Mouse (Mus musculus): ENCODE data around the gene Brd7.

Gene Brd7

DNA sequence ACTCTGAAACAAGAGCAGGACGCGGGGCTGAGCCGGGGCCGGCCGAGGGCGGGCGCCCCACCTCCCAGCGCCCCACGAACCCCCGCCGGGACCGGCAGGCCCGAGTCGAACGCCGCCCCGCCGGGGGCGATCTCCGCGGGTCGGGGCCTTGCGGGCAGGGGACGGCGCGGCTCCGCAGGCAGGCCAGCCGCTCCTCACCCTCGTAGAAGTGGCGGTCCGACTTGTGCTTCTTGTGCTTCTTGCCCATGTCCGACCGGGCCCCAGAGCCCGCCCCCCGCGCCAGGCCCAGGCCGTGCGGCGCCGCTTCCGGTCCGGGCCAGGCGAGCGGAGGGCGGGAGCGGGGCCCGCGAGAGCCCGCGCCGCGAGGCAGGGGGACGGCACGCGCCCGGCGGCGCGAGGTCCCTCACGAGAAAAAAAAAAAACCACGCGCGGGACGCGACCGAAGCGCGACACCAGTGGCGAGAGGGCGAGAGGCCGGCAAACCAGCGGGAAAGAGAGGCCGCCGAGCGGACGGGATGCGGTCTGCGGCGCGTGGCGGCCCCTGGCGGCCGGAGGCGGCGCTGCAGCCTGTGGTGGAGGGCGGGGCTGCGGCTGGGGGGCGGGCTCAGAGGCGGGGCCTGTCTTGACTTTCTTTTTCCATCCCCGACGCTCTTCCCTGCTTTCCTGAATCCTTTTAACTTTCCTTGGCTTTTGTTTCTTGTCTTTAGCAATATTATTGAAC lies at the start of gene Brd7:
Brd7 (minus strand) TSS at position 487 of the 721 bp plus-strand sequence.
- peak; percentile 89 to 99 for DNase-seq (ENCODE audit: low spot score in 2 of 2)

DNA sequence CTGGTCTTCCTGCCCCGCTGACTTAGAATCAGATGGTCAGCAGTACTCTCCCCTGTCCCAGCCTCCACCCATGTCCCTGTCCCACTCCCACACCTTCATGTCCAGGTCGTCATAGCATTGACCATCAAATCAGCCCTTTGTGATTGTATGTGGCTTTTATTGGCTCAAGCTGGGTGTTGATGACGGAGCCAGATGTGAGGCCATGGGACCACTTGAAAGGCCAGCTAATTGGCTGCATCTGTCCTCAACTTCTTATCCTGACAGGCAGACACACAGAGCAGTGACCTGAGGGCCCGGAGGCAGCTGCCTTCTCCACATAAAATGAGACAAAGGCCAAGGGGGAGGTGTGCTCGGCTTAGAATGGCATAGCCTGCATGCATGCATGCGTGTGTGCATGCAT lies 49.5 kb upstream of the Brd7 start:
- no peak for DNase-seq (ENCODE audit: low spot score in 2 of 2)

GRCm38 (mm10) chr8:88409401-88409940 lies 47.5 kb upstream of the Brd7 start:
- DNase-seq (ENCODE audit: low spot score in 2 of 2): no peak

- no peak for DNase-seq (ENCODE audit: low spot score in 2 of 2)
Measured at GRCm38 (mm10) chr8:88407716-88408115, 45.7 kb upstream of the Brd7 start.

- DNase-seq (ENCODE audit: low spot score in 2 of 2): no peak
Measured at GRCm38 (mm10) chr8:88398060-88398459, 36.1 kb upstream of the Brd7 start.

DNA sequence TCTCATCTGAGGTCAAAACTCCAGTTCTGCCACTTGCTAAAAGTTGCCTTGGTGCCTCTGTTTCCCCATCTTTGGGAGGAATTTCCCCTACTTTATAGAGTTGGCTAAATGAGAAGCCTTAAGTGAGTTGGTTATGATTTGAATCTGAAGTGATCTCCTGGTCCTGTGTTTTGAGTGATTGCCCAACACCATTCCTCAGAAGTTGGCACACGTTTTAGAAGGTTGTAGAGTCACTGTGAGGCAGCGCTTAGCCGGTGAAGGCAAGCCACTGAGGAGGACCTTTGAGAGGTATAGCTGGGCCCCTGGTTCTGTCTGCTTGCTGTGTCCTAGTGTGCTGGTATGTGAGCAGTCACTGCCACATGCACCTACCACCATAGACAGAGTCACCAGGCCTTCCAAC lies 31.3 kb upstream of the Brd7 start:
- DNase-seq (ENCODE audit: low spot score in 2 of 2): no peak

GRCm38 (mm10) chr8:88390749-88391148 lies 28.8 kb upstream of the Brd7 start:
- DNase-seq (ENCODE audit: low spot score in 2 of 2): peak in 1 of 2 experiments; percentile 34

DNA sequence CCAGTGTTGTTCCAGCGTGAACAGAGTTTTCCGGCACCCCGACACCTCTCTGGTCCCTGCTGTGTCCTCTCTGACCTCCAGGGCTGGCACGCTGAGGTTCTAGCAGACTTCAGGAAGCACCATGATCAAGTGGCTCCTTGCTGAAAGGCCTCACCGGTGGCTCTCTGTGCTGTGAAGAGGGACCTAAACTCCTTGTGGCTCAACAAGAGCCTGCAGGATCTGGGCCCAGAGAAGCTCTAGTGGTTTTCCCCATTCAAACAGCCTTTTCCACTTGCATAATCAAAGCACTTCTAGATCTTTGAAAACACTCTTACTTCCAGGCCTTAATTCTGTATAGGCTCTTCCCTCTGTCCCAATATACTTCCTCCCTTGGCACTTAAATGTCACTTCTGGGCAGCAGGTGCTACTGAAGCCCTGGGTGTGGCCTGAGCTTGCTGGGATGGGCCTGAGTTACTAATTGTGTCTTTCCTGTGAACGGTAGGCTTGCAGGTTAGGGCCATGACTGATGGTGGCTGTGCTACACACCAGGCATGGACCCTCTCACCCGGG lies 26.8 kb upstream of the Brd7 start:
- no peak for DNase-seq (ENCODE audit: low spot score in 2 of 2)

DNA sequence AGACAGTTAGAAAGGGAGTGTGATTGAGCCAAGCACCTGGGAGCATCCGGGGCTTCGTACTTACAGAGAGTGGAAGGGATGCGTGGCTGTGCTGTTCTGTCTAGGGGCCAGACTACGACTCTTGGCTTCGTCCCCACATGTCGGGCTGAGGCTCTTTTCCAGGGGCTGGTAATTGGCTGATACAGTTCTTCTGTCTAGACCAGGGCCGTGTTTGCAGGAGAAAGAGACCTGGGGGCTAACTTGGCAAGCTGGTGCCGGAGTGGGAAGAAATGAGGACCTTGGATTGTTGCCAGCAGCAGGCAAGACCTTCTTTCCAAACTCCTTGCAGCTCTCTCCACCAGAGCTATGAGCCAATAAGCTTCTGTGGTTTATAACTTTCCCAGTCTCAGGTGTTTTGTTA lies 25.9 kb upstream of the Brd7 start:
- no peak for DNase-seq (ENCODE audit: low spot score in 2 of 2)

DNA sequence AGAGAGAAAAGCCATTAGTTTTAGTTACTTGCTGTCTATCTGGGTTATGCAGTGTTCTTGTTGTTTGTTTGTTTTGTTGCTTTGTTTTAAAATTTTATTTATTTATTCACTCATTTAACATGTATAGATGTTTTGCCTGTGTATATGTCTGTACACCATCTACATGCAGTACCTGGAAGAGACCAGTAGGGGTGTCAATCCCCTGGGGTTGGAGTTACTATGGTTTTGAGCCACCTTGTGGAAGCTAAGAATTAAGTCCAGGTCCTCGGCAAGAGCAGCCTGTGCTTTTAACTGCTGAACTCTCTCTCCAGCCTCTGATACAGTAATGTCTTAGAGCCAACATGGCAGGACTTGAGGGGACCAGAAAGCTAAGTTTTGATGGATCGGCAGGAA lies 21.2 kb upstream of the Brd7 start:
- no peak for DNase-seq (ENCODE audit: low spot score in 2 of 2)

DNA sequence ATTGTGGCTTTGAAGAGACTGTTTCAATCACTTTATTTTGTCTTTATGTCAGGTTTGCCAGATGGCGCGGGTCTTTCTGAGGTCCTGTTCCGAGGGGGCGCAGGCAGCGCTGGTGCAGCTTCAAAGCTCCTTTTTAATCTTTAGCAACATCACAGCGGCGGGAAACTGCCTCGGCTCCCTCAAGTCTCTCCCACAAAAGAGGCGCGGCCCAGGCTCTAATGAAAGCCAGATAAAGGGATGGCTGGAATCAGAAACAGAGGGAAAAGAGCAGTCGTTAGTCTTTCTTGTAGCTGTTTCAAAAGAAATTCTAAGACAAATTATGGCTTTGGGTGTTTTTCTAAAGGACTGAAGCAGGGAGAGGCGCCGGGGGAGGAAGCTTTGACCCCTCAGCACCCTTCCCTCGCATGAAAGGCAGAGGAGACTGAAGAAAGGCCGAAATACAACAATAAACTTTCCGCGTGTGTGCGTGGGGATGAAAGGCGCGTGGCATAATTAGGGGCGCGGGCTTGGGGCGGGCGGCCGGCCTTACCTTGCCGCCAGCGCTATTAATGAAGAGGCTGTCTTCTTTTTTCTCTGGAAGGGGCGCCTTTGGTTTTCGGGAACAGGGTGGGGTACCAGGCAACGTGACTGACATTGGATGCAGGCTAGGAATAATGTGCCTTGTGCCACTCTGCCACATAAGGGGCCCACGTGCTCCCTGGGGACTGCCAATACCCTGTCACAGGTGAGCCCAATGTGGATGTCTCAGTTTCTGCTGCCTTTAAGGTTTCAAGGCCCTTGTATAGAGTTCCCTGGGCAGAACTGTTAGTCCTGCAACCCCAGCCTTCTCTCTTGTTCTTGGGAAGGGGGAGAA lies 20.5 kb upstream of the Brd7 start:
- DNase-seq (ENCODE audit: low spot score in 2 of 2): no peak

- no peak for DNase-seq (ENCODE audit: low spot score in 2 of 2)
Measured at GRCm38 (mm10) chr8:88380497-88380896, 18.5 kb upstream of the Brd7 start.

DNA sequence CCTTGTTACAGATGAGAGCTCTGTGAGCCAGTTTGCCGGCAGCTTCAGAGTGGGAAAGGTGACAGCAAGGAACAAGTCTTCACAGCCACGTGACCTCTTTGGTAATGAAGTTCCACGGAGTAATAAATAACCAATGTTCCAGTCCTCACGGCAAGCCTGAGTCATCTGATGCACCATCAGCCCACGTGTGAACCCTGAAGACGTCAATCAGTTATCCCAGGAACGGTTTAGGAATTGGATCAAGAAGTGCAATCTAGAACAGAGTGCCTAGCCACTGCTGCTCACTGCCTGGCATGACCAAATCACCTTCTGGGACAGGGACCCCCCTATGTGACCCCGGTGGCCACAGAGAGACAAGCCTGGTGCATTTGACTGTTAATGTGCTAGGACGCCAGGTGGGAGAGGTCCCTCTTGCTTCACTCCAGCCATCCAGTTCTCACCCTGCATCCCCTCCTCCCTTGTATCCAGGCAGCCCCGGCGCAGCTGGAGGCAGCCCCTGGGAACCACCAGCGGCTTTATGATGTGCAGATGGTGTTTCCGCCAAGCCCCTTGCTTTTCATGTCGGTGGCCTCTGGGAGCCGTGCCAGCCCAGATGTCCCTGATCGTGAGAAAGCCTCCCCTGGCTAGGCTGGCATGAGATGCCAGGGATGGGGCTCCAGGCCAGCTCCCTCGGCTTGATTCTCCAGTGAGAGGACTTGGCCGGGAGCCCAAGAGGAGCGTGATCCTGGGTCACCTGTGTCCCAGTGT lies 15.0 kb upstream of the Brd7 start:
- no peak for DNase-seq (ENCODE audit: low spot score in 2 of 2)

GRCm38 (mm10) chr8:88371522-88371921 lies 9.5 kb upstream of the Brd7 start:
- DNase-seq (ENCODE audit: low spot score in 2 of 2): no peak

GRCm38 (mm10) chr8:88369805-88370204 lies 7.8 kb upstream of the Brd7 start:
- DNase-seq (ENCODE audit: low spot score in 2 of 2): no peak

DNA sequence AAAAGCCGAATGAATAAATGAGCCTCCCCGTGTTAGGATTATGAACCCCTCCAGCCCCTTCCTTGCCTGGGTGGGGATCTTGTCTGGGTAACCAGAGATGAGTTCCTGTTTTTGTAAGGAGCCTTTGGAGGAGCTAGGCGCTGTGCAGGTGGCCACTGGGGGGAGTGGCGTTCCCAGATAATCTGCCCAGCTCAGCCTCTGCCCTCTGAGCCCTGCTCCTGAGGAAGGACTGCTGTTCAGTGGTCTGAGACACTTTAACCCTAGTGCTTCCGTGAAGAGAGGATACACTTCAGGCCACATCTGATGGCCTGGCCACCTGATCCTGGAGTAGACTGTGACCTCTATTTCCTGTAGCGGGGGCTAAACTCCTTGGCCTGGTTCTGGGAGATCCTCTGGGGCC lies 7.2 kb upstream of the Brd7 start:
- DNase-seq (ENCODE audit: low spot score in 2 of 2): no peak

DNA sequence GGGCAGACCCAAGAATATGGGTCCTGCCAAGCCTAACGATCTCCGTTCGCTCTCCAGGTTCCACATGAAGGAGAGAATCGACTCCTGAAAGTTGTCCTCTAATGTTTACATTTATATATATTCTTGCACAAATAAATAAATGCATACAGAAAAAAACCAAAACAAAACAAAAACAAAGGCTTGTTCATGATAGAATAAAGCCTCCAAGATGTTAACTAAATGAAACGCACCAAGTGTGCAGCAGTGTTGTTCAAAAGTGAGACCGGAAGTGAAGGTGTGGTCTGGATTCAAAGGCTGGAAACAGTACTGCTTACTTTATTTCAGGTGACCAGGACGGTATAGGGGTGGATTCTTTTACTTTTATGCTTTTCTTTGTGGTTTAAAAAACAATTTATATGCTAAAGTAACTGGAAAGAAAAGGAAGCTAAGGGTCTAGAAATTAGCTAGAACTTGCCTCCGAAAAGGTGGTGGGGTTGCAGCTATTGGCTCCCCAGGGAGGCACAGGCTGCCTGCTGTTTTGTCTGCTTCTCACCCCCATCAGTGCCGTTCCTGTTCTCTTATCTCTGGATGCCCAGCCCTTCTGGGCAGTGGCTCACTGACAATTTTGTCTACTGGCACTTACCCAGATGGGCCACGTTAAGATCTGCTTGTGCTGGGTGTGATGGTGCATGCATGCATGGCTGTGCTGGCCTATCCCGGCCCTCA lies 604 bp upstream of the Brd7 start:
- peak; percentile 72 to 73 for DNase-seq (ENCODE audit: low spot score in 2 of 2)

DNA sequence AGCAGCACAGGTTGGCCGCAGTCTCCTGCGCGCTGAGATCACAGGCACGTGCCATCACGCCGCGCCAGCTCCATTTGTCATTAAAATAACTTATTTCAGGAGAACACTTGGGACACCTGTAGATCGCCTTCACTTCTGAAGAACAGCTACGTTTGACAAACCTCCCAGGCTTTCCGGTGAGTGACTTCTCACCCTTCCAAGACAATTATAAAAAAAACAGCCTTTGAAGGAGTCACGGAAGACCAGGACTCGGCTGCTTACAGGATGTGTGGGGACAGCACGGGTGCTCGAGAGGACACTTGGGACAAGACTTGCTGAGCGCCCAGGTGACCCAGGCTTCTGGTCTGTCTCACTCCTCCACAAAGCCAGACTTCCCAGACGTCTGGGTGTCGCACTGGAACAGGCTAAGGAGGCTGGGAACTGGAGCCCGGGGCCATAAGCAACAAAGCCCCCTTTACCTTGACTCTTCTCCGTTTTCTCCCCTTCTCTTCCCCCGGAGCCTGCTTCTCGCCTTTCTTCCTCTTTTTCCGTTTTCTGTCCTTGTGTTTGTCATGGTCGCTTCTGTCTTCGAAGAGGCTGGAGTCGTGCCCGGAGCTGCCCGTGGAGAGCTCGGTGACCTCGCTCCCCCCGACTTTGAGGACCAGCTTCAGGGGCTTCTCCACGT lies 818 bp downstream of the Brd7 start:
- peak; percentile 31 to 71 for DNase-seq (ENCODE audit: low spot score in 2 of 2)

GRCm38 (mm10) chr8:88359959-88360358 lies 2.0 kb downstream of the Brd7 start:
- no peak for DNase-seq (ENCODE audit: low spot score in 2 of 2)

DNA sequence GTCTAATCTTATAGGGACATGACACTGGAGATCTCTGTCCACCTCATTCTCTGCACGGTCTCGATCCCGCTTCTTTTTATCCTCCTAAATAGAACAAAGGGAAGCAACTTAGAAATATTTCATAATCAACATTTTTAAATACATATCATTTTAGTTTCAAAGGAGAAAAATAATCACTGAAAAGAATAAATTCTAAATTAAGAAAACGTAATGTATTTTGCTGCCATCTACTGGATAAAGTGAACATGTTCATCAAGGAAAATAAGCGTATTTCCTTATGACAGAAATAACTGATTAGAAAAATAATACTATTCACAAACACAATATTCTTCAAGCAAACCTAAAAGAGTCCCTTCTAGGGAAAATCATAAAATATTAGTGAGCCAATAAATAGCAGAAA lies 4.0 kb downstream of the Brd7 start:
- no peak for DNase-seq (ENCODE audit: low spot score in 2 of 2)

Data from spleen, postnatal 4 days (tissue).